8 mouse cellular contexts compared by ENCODE assay signal in the genomic region with DNA sequence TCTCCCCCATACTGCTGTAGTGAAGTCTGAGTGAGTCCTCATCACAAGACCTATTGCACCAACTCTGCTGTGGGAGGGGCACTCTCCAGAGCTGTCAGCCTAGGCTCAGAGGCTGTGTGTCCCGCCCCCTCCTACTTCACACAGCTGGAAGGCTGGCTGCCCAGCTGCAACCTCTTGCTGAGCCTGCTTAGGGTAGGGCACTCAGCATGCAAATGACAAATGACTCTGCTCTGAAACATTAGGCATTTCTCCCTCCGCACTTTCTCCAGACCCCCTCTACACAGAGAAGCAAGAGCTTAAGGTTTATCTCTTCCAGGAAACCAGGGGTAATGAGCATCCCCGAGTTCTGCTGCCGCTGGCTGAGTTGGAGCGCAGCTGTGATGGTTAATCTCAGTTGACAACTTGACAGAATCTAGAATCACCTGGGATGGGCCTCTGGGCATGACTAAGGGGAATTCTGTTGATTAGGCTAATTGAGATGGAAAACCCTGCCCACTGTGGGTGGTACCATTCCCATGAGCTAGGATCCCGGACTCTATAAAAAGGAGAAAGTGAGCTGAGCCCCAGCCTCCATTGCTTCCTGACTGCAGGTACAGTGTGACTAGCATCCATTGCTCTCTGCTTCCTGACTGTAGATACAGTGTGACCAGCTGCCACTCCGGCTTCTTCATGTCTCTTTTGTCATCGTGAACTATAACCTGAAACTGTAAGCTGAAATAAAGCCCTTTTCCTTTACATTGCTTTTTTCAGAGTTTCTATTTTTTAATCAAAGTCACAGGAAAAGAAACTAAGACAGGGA.
DNase-seq lines count a peak whose midpoint lies in the region; ATAC-seq lines count a peak whose summit lies in the region.

No protein-coding gene starts in this region.

- peaks cover 16% of the 10 kb centered on the region; the same call in 1 of the 2 replicates for H3K27me3 ChIP-seq in kidney, embryonic 15.5 days
- H3K27me3 ChIP-seq in embryonic facial prominence, embryonic 15.5 days, result no peaks in the 10 kb centered on the region
- no peaks in the 10 kb centered on the region for H3K27me3 ChIP-seq in intestine, embryonic 14.5 days (replicated peaks; ENCODE audit: control insufficient read depth, insufficient read depth, low read length)

- H3K4me2 ChIP-seq in kidney, embryonic 15.5 days, result no peak overlapping the region
- no peak overlapping the region for H3K4me2 ChIP-seq in embryonic facial prominence, embryonic 15.5 days (replicated peaks)
- no peak overlapping the region for H3K4me2 ChIP-seq in intestine, embryonic 14.5 days (ENCODE audit: low read length)

- no peak overlapping the region for H3K9ac ChIP-seq in kidney, embryonic 15.5 days
- no peak overlapping the region for H3K9ac ChIP-seq in embryonic facial prominence, embryonic 15.5 days
- no peak overlapping the region for H3K9ac ChIP-seq in intestine, embryonic 14.5 days (ENCODE audit: low read length)

- H3K4me1 ChIP-seq in kidney, embryonic 15.5 days, result peaks cover 12% of the 10 kb centered on the region
- peaks cover 19% of the 10 kb centered on the region for H3K4me1 ChIP-seq in embryonic facial prominence, embryonic 15.5 days
- no peaks in the 10 kb centered on the region; the same call in 1 of the 2 replicates for H3K4me1 ChIP-seq in intestine, embryonic 14.5 days (replicated peaks; ENCODE audit: control insufficient read depth, insufficient read depth, low read length)

- DNase-seq in kidney, adult 18-20 months, result no peak
- DNase-seq in MN1 (ENCODE audit: low spot score), result peak; percentile 79
- DNase-seq in intestine, embryonic 14.5 days (ENCODE audit: low spot score), result no peak
- DNase-seq in lung, postnatal 4 days, result peak; percentile 69 to 82
- no peak for DNase-seq in cerebellum, postnatal 10 days
- no peak for DNase-seq in cerebellum, adult 9-10 months

- H3K9me3 ChIP-seq in kidney, embryonic 15.5 days (replicated peaks), result no peaks in the 10 kb centered on the region
- H3K9me3 ChIP-seq in embryonic facial prominence, embryonic 15.5 days (replicated peaks), result no peaks in the 10 kb centered on the region
- no peaks in the 10 kb centered on the region for H3K9me3 ChIP-seq in intestine, embryonic 14.5 days (ENCODE audit: control insufficient read depth, low read length)

- ATAC-seq in kidney, embryonic 15.5 days (replicated peaks; ENCODE audit: low FRiP score), result peak; percentile 77; the same call in 1 of the 2 replicates
- ATAC-seq in embryonic facial prominence, embryonic 15.5 days (ENCODE audit: insufficient number of reproducible peaks, low FRiP score, low TSS enrichment, low read depth), result peak; percentile 72; the same call in 1 of the 2 replicates
- peak; percentile 70; the same call in 1 of the 2 replicates for ATAC-seq in intestine, embryonic 14.5 days (replicated peaks; ENCODE audit: low FRiP score, low TSS enrichment, low read depth)

- H3K27ac ChIP-seq in kidney, embryonic 15.5 days, result no peak overlapping the region
- 0 out of 2 replicates have a peak overlapping the region, but pooled peaks have one; percentile 23 for H3K27ac ChIP-seq in embryonic facial prominence, embryonic 15.5 days (replicated peaks)
- no peak overlapping the region for H3K27ac ChIP-seq in intestine, embryonic 14.5 days (ENCODE audit: low read depth)

- no peak overlapping the region for H3K4me3 ChIP-seq in kidney, embryonic 15.5 days (replicated peaks)
- H3K4me3 ChIP-seq in embryonic facial prominence, embryonic 15.5 days (replicated peaks), result no peak overlapping the region
- H3K4me3 ChIP-seq in intestine, embryonic 14.5 days (ENCODE audit: low read depth, low read length), result no peak overlapping the region

- 34% methylated on average over 8 of the region's 8 CpGs for WGBS in kidney, embryonic 15.5 days
- 31% methylated on average over 8 of the region's 8 CpGs for WGBS in embryonic facial prominence, embryonic 15.5 days
- WGBS in intestine, embryonic 14.5 days, result 33% methylated on average over 8 of the region's 8 CpGs

- H3K36me3 ChIP-seq in kidney, embryonic 15.5 days, result no peaks in the 10 kb centered on the region
- no peaks in the 10 kb centered on the region for H3K36me3 ChIP-seq in embryonic facial prominence, embryonic 15.5 days
- H3K36me3 ChIP-seq in intestine, embryonic 14.5 days (ENCODE audit: control insufficient read depth, insufficient read depth, low read length), result no peaks in the 10 kb centered on the region

Comparison
In these comparisons a context has a peak if more than half of its experiments do, and no peak if none do; other contexts are left out.
1. DNase-seq: peak in MN1 (single experiment) and lung, postnatal 4 days (2 of 2); none in kidney, adult 18-20 months (single experiment), intestine, embryonic 14.5 days (single experiment), cerebellum, postnatal 10 days (0 of 2) and cerebellum, adult 9-10 months (single experiment).
2. Peak in every context shown above with its lines, with median percentiles within 50 percentile points of each other: ATAC-seq.